Mouse (Mus musculus) brown adipose tissue, adult 24 weeks (tissue): ENCODE measurements around the gene Pcsk2. TPM values are rescaled to one million over a fixed set of nuclear protein-coding genes. Genes with fewer than 3 reads are reported as not detected.

ENCODE experiments used
- H3K27ac ChIP-seq: fragments of 200-500 bp; replicated peaks from 2 replicates; pipeline ENCODE4 v1.5.1; 2012; ENCODE audit warnings: low read depth, mild to moderate bottlenecking, low read length
- H3K4me1 ChIP-seq: fragments of 200-500 bp; 2 replicates; pipeline ENCODE4 v1.6.1; 2012; ENCODE audit warnings: low read length, mixed read lengths; ENCODE audit not compliant: control insufficient read depth, insufficient read depth, insufficient read length
- H3K4me3 ChIP-seq: fragments of 200-500 bp; 2 replicates; pipeline ENCODE4 v1.5.1; 2012; ENCODE audit warnings: low read depth, mild to moderate bottlenecking, low read length, moderate library complexity; ENCODE audit not compliant: insufficient read depth
- polyA plus RNA-seq: library from polyadenylated mRNA; stranded (reverse); fragments of >200 nt; gene quantifications from 2 replicates; pipeline ENCODE4 v1.2.4, GENCODE M21; 2012; ENCODE audit not compliant: missing spikeins, insufficient read depth, insufficient read length

The Pcsk2 gene
- polyA plus RNA-seq, 1 experiment: not detected

DNA sequence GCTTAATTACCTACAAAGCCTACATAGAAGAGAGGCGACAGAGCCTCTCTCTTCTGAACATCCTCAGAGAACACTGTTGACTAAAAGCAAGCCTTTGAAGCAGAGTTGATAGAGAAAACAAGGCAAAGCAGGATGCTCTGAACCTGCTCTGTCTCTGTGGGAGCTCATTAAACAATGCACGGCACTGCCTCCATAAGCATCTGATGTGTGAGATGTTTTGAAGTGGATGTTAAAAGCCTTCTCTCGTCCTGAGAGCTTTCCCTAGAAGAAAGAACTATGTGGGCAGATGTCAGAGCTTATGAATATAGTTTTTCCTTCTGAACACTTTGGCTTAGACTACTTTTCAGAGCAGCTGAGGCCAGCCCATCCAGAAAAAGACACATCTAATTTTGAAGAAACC lies 145.3 kb downstream of the Pcsk2 start:
- Histone ChIP-seq H3K4me3 (no peak overlapping the region), H3K4me1 (no peaks in the 10 kb centered on the region), H3K27ac (no peak overlapping the region)

- Histone ChIP-seq H3K4me3 (no peak overlapping the region), H3K27ac (no peak overlapping the region), H3K4me1 (no peaks in the 10 kb centered on the region)
These were observed 150.1 kb downstream of the Pcsk2 start for GRCm38 (mm10) chr2:143696026-143696557.

DNA sequence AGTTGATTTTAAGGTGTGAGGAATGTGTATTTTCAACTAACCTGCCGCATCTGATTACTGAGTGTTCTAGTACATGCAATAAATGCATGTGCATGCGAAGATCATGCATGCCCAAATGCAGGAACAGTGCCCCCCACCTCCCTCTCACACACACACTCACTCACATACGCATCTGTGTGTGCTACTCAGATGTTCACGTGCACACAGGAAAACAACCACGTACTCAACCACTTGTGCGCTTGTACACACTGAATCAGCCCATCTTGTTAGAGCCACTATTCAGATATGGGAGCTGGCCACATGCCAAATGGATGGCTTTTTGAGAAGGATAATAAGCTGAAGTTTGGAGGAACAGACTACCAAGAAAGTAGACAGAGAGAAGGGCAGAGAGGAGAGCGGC lies 150.7 kb downstream of the Pcsk2 start:
- Histone ChIP-seq H3K27ac (no peak overlapping the region), H3K4me1 (no peaks in the 10 kb centered on the region), H3K4me3 (no peak overlapping the region)

GRCm38 (mm10) chr2:143701141-143701540 lies 155.2 kb downstream of the Pcsk2 start:
- Histone ChIP-seq H3K4me3 (no peak overlapping the region), H3K4me1 (no peaks in the 10 kb centered on the region)

GRCm38 (mm10) chr2:143702931-143703344 lies 157.0 kb downstream of the Pcsk2 start:
- Histone ChIP-seq H3K4me1 (no peaks in the 10 kb centered on the region), H3K4me3 (no peak overlapping the region), H3K27ac (no peak overlapping the region)

More at GRCm38 (mm10) chr2:143701141-143701540, 155.2 kb downstream of the Pcsk2 start:
- H3K27ac ChIP-seq: no peak overlapping the region

DNA sequence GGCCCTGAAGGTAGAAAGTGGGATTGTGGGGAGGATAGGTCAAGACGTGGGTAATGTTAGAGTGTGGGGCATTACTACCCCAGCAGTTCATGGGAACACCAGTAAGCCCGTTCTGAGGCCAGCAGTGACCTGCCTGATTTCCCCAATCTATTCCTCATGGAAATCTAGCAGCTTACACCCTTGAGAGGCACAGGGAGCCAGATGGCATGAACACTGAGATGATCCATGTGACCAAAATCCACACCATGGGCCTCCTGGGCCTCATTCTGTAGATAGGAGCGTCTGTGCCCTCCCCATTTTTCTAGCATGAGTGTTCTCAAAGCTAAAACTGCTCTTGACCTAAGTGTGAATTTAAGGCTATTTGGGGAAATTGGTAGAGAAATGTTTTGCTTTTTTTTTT lies 162.2 kb downstream of the Pcsk2 start:
- Histone ChIP-seq H3K4me3 (no peak overlapping the region), H3K27ac (no peak overlapping the region), H3K4me1 (peaks cover 2% of the 10 kb centered on the region; the same call in 1 of the 2 replicates)

DNA sequence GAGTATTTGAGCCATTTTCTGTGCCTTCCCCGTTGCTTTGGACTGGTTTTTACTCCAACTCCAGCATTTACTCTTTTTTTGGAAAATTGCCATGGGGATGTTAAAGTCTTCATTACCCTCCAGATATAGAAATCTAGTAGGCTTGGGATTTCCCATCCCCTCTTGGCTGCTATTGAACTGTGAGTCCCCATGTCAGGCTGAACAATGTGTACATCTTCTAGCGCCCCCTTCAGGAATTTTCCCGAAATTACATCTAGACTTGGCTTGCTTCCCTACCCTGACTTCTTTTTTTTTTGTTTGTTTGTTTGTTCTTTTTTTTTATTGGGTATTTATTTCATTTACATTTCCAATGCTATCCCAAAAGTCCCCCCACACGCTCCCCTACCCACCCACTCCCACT lies 163.3 kb downstream of the Pcsk2 start:
- H3K27ac ChIP-seq: no peak overlapping the region
- no peak overlapping the region for H3K4me3 ChIP-seq
- peaks cover 2% of the 10 kb centered on the region; the same call in 1 of the 2 replicates for H3K4me1 ChIP-seq

DNA sequence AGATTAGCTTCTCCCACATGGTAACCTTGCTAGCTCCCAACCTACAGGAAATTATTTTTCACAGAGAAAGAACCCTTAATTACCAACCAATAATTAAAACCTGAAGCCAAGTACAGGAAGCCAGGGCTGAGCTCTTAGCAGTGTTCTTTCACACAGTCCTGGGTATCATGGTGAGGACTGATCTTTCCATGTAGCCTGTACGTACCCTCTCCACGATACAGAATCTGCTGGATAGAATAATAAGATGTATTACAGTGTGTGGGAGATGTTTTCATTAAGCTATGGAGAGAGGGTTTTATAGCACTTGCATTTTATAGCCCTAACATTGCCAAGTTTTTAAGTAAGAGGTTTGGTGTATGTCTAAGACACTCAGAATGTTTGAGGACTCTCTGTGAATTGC lies 164.0 kb downstream of the Pcsk2 start:
- no peak overlapping the region for H3K4me3 ChIP-seq
- H3K4me1 ChIP-seq: peaks cover 2% of the 10 kb centered on the region; the same call in 1 of the 2 replicates
- H3K27ac ChIP-seq: no peak overlapping the region

DNA sequence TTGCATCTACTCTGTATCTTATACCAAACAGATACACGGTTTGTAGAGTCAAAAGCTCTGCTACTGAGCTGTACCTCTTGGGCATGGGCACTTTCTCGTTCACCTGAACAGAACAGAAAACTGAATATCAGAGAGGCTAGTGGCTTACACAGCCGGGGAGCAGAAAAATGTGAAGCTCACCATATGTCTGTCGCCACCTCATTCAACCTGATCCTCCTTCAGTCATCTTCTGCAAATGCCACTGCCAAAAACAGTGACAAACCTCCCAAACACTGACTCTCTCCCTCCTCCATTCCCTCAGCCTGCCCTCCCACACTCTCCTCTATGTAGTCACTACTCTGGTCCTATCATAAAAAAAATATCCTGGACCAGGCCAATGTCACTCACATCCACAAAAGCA lies 165.9 kb downstream of the Pcsk2 start:
- no peak overlapping the region for H3K27ac ChIP-seq
- H3K4me1 ChIP-seq: peaks cover 2% of the 10 kb centered on the region; the same call in 1 of the 2 replicates
- no peak overlapping the region for H3K4me3 ChIP-seq

GRCm38 (mm10) chr2:143712901-143713300 lies 166.9 kb downstream of the Pcsk2 start:
- Histone ChIP-seq H3K4me3 (no peak overlapping the region), H3K4me1 (peaks cover 2% of the 10 kb centered on the region; the same call in 1 of the 2 replicates), H3K27ac (no peak overlapping the region)

DNA sequence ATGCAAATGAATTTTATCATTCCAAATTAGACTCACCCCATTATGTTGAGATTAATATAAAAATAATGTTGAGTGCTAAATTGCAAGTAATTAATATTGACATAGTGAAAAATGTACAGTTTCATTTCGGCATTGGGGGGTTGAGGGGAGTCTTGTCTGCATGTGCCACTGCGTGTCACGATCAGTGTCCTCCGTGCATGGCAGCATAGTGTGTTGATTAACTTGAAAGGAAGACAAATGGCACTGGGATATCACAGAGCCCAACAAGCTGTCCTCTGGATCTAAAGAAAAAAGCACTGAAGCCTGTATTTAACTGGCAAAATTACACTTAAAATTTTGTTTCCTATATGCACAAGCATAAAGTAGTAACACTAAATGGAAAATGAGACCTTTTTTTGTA lies 167.9 kb downstream of the Pcsk2 start:
- Histone ChIP-seq H3K27ac (no peak overlapping the region), H3K4me3 (no peak overlapping the region), H3K4me1 (no peaks in the 10 kb centered on the region)

- H3K27ac ChIP-seq: no peak overlapping the region
- H3K4me1 ChIP-seq: no peaks in the 10 kb centered on the region
- H3K4me3 ChIP-seq: no peak overlapping the region
These were observed 169.2 kb downstream of the Pcsk2 start for GRCm38 (mm10) chr2:143715110-143715509.

DNA sequence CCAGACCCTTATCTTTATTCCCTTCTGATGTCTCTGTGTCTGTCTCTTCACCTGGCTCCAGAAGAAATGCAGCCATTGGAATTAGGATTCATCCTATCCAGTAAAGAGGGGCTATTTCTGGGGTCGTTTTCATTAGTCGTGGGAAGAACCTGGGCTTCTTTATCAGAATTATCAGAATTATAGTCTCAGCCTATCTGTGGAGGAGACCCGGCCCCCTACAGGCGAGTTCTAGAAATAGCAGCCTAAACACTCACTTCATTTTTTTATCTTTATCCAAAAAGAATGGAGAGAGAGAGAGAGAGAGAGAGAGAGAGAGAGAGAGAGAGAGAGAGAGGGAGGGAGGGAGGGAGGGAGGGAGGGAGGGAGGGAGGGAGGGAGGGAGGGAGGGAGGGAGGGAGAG lies 177.3 kb downstream of the Pcsk2 start:
- Histone ChIP-seq H3K4me1 (no peaks in the 10 kb centered on the region), H3K4me3 (no peak overlapping the region), H3K27ac (no peak overlapping the region)

DNA sequence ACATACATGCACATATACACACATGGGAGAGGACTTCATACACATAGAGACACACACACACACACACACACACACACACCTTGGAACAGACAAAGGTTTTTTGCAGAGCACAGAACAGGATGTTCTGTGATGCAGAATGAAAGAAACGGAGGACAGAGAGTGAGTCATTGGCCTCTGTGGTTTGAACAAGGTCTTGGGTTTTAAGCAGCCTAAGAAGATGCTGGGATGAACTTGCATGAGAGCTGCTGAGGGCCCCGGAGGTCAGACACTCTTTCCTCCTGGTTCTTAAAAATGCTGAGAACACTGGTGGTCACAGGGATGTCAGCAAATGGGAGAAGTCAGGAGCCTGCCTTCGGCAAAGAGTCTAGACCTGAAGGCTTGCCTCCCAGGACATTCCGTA lies 178.1 kb downstream of the Pcsk2 start:
- Histone ChIP-seq H3K27ac (no peak overlapping the region), H3K4me3 (no peak overlapping the region), H3K4me1 (no peaks in the 10 kb centered on the region)

DNA sequence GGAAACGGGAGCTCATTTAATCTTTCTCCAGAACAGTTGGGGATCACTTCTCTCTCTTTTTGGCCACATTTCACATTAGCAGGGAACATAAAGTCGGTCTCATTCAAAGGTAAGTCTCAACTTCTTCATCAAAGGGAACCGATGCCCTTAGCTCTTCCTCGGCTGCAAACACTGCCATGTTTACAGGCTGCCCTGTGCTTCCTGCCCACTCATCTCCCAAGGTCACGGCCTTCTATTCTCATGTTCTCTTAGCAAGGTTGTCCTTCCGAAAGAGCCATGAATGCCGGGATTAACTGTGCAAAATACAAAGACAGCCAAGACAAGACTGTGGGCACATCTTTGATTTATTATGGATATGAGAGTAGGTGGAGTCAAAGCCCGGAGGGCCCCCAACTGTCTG lies 178.8 kb downstream of the Pcsk2 start:
- Histone ChIP-seq H3K4me3 (no peak overlapping the region), H3K27ac (no peak overlapping the region), H3K4me1 (no peaks in the 10 kb centered on the region)

DNA sequence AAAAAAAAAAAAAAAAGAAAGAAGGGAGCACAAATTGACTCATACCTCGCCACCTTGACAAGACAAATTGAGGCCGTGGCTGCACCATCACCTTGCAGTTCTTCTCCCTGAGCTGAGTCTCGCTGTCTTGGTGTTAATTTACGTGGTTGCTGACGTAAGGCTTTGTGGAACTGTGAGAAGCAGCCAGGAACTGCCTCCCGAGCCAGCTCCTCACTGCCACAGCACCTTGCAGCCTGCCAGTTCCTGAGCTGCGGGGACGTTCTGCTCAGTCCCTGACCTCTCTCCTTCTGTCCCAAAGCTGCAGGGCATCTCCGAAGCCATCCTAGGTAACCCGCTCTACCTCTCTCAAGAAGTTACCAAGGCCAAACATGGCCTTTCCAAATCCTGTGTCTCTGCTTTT lies 186.5 kb downstream of the Pcsk2 start:
- Histone ChIP-seq H3K4me1 (no peaks in the 10 kb centered on the region), H3K4me3 (no peak overlapping the region), H3K27ac (no peak overlapping the region)
